Mouse (Mus musculus) kidney, embryonic 14.5 days (tissue): ENCODE results near the gene Gm29776. TPM values are rescaled to one million over a fixed set of nuclear protein-coding genes. Genes with fewer than 3 reads are reported as not detected.

Source experiments
- ATAC-seq: fragments of 200-750 bp; cut with Nextera tagmentation; 2 replicates; pipeline ENCODE4 v1.8.0; 2017; ENCODE audit warnings: moderate number of reproducible peaks, mild to moderate bottlenecking, moderate TSS enrichment, moderate library complexity; ENCODE audit not compliant: low FRiP score, low TSS enrichment
- H3K27ac ChIP-seq: fragments of 300-500 bp; sonication (generic); 2 replicates; pipeline ENCODE4 v1.5.1; 2014; ENCODE audit warnings: low read depth, mild to moderate bottlenecking, low read length, moderate library complexity, mixed read lengths
- H3K27me3 ChIP-seq: fragments of 300-500 bp; sonication (generic); 2 replicates; pipeline ENCODE4 v1.6.1; 2014; ENCODE audit warnings: mild to moderate bottlenecking, low read length; ENCODE audit not compliant: control insufficient read depth, insufficient read depth
- H3K36me3 ChIP-seq: fragments of 300-500 bp; sonication (generic); 2 replicates; pipeline ENCODE4 v1.6.1; 2014; ENCODE audit warnings: low read length, mixed read lengths; ENCODE audit not compliant: control insufficient read depth, insufficient read depth
- H3K4me1 ChIP-seq: fragments of 300-500 bp; sonication (generic); 2 replicates; pipeline ENCODE4 v1.6.1; 2014; ENCODE audit warnings: low read length, mixed read lengths; ENCODE audit not compliant: control insufficient read depth, insufficient read depth
- H3K4me2 ChIP-seq: fragments of 300-500 bp; sonication (generic); replicated peaks from 2 replicates; pipeline ENCODE4 v1.6.1; 2014; ENCODE audit warnings: low read depth, mild to moderate bottlenecking, low read length
- H3K4me3 ChIP-seq: fragments of 300-500 bp; sonication (generic); 2 replicates; pipeline ENCODE4 v1.5.1; 2014; ENCODE audit warnings: mild to moderate bottlenecking, low read length
- H3K9ac ChIP-seq: fragments of 300-500 bp; sonication (generic); 2 replicates; pipeline ENCODE4 v1.6.1; 2014; ENCODE audit warnings: low read depth, mild to moderate bottlenecking, low read length, moderate library complexity
- H3K9me3 ChIP-seq: fragments of 300-500 bp; sonication (generic); 2 replicates; pipeline ENCODE4 v1.6.1; 2016; ENCODE audit warnings: low read length; ENCODE audit not compliant: control insufficient read depth
- WGBS: fragments of 180-500 bp; shearing (Covaris S2); extraction: QIAGEN DNeasy Blood & Tissue Kit; methylation state at CpG from one replicate; pipeline ENCODE4 v1.1.7; 2014; 5-methylcytosine and 5-hydroxymethylcytosine counted together
- polyA plus RNA-seq: library from polyadenylated mRNA; unstranded; fragments of >200 nt; fragmentation: Nextera tagmentation; extraction: Ambion mirVana; gene quantifications from 2 replicates; pipeline ENCODE4 v1.2.1, GENCODE M21; 2014

Gm29776 gene
- polyA plus RNA-seq, 1 experiment from 2014 or later = 0.08 TPM

DNA sequence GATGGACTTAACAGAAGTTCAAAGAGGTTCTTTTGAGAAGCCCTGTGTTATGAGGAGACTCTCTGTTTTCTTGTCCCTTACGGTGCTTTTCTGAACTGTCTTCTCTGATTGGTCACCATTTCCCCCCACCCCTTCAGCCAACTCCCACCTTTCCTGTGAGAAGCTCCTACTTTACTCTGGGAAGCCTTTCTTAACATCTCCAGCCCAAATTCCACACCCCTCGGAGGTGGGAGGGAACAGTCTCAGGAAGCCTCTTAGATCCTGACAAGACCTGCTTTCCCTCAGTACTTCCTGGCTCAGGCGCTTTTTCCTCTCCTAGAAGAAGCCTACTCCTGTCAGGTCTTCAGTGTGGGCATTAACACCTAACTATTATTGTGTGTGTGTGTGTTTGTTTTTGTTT, 953 bp upstream of the Gm29776 start:
- Histone ChIP-seq H3K9ac (no peak overlapping the region), H3K4me1 (no peaks in the 10 kb centered on the region), H3K4me2 (no peak overlapping the region), H3K27ac (no peak overlapping the region), H3K4me3 (no peak overlapping the region), H3K27me3 (no peaks in the 10 kb centered on the region), H3K9me3 (no peaks in the 10 kb centered on the region), H3K36me3 (no peaks in the 10 kb centered on the region)
- ATAC-seq = no peak
- WGBS = 34% methylated on average over 3 of the region's 3 CpGs

DNA sequence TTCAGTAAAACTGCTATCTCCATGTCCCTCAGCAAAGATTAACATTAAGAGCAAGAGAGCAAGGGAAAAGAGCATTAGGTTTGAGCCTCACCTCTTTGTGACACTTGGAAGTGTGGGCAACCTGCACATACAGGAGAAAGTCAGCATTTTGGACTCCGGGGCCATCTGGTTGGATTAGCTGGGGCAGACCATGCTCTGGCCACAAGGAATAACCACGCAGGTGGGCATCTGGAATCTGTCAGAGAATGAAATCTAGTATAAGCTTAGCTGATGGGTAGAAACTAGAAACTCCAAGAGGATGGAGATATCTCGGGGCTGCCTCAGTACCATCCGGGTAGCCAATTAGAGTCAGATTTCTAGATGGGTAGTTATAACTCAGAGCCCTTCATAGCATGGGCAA, 1.9 kb downstream of the Gm29776 start:
- Histone ChIP-seq H3K36me3 (peaks cover 16% of the 10 kb centered on the region), H3K4me1 (no peaks in the 10 kb centered on the region), H3K27ac (no peak overlapping the region), H3K9ac (no peak overlapping the region), H3K4me3 (no peak overlapping the region), H3K4me2 (no peak overlapping the region), H3K9me3 (no peaks in the 10 kb centered on the region), H3K27me3 (no peaks in the 10 kb centered on the region)
- no peak for ATAC-seq
- WGBS = 95% methylated on average over 4 of the region's 4 CpGs

DNA sequence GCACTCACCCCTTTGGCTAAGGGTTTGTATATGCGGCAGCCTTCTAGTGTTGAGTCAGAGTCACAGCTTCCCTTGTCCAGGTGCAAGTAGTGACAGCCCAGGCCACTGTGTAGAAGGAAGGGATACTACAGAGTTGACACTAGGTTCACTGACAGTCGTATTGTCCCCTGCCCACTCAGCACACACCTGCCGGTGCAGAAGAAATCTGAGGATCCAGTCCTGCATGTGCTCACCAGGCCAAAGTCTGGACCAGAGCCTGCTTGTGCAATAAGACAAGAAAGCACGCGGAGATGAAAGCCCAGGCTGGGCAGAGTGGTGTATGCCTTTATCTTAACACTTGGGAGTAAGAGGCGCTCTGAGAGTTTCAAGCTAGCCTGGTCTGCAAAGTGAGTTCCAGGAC, 3.6 kb downstream of the Gm29776 start:
- H3K4me2 ChIP-seq = no peak overlapping the region
- no peak overlapping the region for H3K27ac ChIP-seq
- H3K9ac ChIP-seq = no peak overlapping the region
- H3K27me3 ChIP-seq = no peaks in the 10 kb centered on the region
- no peak overlapping the region for H3K4me3 ChIP-seq
- no peaks in the 10 kb centered on the region for H3K4me1 ChIP-seq
- ATAC-seq = no peak
- peaks cover 27% of the 10 kb centered on the region for H3K36me3 ChIP-seq
- 81% methylated on average over 6 of the region's 6 CpGs for WGBS
- H3K9me3 ChIP-seq = no peaks in the 10 kb centered on the region

DNA sequence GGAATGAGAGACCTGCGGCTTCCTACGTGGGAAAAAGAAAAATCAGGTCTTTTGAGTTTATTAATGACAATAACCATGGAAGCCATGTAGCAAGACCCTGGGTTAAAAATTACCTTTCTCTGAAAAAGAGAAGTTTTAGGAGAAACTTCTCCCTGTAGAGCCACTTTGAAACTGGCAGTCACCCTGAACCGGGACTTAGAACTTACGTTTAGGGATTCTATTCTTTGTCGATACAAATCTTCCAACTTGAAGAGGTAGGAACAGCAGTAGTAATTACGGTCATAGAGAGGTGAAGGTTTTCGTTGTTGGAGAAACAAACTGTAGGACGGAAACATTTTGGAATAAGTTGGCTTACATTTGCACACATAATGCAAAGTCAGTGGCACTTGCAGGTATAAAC, 11.4 kb downstream of the Gm29776 start:
- no peak for ATAC-seq
- Histone ChIP-seq H3K4me2 (peak overlapping the region; percentile 65), H3K27me3 (no peaks in the 10 kb centered on the region), H3K36me3 (peaks cover 30% of the 10 kb centered on the region), H3K9me3 (no peaks in the 10 kb centered on the region), H3K4me3 (peak overlapping the region; percentile 93), H3K9ac (peak overlapping the region; percentile 95), H3K4me1 (peaks cover 23% of the 10 kb centered on the region; the same call in 1 of the 2 replicates), H3K27ac (peak overlapping the region; percentile 97; the same call in 1 of the 2 replicates)
- WGBS = 4% methylated on average over 8 of the region's 8 CpGs

DNA sequence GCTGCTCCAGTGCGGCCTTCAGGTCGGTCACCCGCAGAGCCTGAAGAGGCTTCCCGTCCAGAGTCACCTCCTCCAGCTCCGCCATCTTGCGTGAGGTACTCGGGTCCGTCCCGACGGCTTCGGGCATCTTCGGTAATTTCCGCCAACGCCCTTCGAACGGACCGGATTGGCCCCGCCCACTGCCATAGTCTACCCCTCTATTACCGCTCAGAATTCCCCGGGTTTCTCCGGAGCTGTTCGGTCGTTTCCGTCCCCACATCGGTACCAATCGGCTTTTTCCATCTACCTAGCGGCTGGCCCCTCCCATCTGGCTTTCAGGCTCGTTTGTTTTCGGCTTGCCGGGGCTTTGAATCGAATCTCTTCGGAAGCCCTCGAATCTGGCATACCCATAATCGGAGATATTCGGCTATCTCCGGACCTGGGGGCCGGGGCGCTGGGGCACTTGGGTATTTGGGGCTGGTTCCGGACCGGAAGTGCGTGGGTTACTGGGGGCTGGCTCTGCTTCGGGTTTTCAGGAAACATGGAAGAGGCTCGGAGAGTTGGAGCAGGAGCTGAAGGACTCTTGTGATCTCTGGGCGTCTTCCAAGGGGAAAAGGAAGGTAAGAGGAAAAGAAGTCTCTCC, 12.0 kb downstream of the Gm29776 start, which contains the start of gene Acin1:
Gene Acin1 (minus strand): TSS at position 410 of the 622 bp plus-strand sequence.
- no peaks in the 10 kb centered on the region for H3K27me3 ChIP-seq
- peak within 1 kb of the TSS; percentile 93 for H3K4me3 ChIP-seq
- H3K36me3 ChIP-seq = peaks cover 35% of the 10 kb centered on the region
- H3K4me1 ChIP-seq = peaks cover 23% of the 10 kb centered on the region; the same call in 1 of the 2 replicates
- under 1% methylated on average over 44 of the region's 44 CpGs for WGBS
- H3K9me3 ChIP-seq = no peaks in the 10 kb centered on the region
- ATAC-seq = peak; percentile 98
- H3K4me2 ChIP-seq = peak within 1 kb of the TSS; percentile 67
- H3K27ac ChIP-seq = peak within 1 kb of the TSS; percentile 97
- H3K9ac ChIP-seq = peak within 1 kb of the TSS; percentile 95

DNA sequence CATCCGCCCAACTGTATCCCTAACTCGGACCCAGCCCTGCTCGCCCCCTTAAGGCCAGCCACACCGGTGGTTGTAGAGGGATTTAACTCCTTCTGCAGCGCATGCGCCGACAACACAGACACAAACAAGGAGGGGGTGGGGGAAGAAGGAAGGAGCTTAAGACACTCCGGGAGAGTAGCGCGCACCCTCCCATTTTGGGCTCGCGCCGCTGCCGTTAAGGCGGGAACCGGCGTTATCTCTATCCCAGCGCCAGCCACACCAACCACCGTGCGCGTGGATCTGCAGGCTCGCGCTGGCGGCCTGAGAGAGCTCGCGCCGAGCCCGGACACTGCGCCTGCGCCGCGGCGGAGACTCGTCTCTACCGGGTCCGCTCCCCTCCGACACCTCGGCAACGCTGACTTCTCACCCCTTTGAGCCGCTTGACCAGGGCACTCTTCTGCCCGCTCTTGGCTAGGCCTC, 12.5 kb downstream of the Gm29776 start, which contains the start of gene 1700123O20Rik:
Gene 1700123O20Rik (plus strand): TSS at position 154 of the 459 bp plus-strand sequence.
- peak; percentile 85 for ATAC-seq
- Histone ChIP-seq H3K9me3 (no peaks in the 10 kb centered on the region), H3K27ac (peak within 1 kb of the TSS; percentile 97), H3K4me3 (peak within 1 kb of the TSS; percentile 93), H3K4me1 (peaks cover 23% of the 10 kb centered on the region; the same call in 1 of the 2 replicates), H3K36me3 (peaks cover 36% of the 10 kb centered on the region), H3K27me3 (no peaks in the 10 kb centered on the region), H3K9ac (peak within 1 kb of the TSS; percentile 95), H3K4me2 (peak within 1 kb of the TSS; percentile 67)
- under 1% methylated on average over 41 of the region's 41 CpGs for WGBS

DNA sequence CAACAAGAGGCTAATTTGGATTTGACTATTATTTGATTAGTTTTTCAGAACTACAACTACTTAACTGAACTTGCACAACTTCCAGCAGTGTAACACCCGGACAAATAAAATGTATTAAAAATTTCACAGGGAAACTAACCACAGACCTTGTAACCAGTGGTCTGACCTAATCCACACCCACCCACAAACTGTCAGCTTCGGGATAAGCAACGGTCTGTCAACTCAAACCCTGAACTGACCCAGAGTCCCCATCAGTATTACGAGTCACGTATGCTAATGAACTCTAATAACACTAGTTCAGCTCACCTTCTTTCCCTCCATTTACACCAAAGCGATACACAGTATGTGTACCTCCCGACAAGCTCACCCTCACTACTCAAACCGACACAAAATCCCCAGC, 13.2 kb downstream of the Gm29776 start:
- Histone ChIP-seq H3K9me3 (no peaks in the 10 kb centered on the region), H3K9ac (peak overlapping the region; percentile 95), H3K27ac (no peak overlapping the region), H3K27me3 (no peaks in the 10 kb centered on the region), H3K4me2 (peak overlapping the region; percentile 67), H3K36me3 (peaks cover 34% of the 10 kb centered on the region), H3K4me1 (peaks cover 23% of the 10 kb centered on the region; the same call in 1 of the 2 replicates), H3K4me3 (peak overlapping the region; percentile 93)
- ATAC-seq = no peak
- WGBS = 8% methylated on average over 8 of the region's 8 CpGs

DNA sequence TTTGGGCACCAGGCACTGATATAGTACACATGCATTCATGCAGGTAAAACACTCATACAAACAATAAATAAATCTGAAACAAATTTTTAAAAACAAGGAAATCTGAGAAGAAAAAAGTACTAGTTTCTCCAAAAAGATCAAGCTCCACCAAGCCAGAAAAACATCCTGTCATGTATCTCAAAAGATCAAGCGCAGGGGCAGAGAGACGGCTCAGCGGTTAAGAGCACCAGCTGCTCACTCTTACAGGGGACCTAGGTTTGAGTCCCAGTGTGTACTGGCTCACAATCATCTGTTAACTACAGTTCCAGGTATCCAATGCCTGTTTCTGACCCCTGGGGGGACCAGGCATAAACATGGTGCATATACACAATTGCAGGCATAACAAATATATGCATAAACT, 16.2 kb downstream of the Gm29776 start:
- Histone ChIP-seq H3K27me3 (no peaks in the 10 kb centered on the region), H3K27ac (no peak overlapping the region), H3K9ac (no peak overlapping the region), H3K9me3 (no peaks in the 10 kb centered on the region), H3K4me1 (peaks cover 11% of the 10 kb centered on the region; the same call in 1 of the 2 replicates), H3K4me3 (no peak overlapping the region), H3K4me2 (no peak overlapping the region), H3K36me3 (peaks cover 41% of the 10 kb centered on the region)
- ATAC-seq = no peak
- WGBS = 90% methylated on average over 3 of the region's 3 CpGs

DNA sequence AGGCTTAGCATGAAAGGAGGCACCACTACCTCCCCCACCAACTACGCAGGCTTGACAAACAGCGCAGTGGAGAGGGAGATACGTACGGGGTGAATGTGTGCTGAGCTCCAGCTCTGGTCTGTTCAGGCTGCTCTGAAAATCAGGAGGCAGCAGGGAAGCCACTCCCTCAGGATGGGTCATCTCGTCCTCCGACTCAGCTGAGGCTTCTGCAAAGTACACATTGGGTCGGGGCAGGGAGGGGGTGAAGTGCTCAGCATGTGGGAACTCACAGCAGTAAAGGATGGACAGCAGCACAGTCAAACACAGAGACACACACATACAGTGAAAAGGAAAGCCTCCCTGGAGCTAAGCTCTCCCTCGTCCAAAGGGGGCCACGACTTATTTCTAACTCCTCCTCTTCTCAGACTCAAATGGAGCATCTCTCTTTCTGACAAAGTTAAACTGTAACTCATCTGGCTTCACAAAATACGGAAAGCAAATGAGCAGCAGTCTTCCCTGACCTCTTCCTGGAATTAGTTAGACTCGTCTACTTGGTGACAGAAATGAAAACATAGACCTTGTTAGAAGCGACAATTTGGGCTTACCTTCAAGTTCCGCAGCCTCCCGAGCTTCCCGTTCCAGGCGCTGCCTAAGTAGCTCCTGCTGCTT, 19.9 kb downstream of the Gm29776 start:
- 87% methylated on average over 16 of the region's 16 CpGs for WGBS
- H3K4me3 ChIP-seq = no peak overlapping the region
- H3K27me3 ChIP-seq = no peaks in the 10 kb centered on the region
- no peaks in the 10 kb centered on the region for H3K9me3 ChIP-seq
- no peak overlapping the region for H3K4me2 ChIP-seq
- peaks cover 65% of the 10 kb centered on the region for H3K36me3 ChIP-seq
- H3K27ac ChIP-seq = no peak overlapping the region
- no peaks in the 10 kb centered on the region for H3K4me1 ChIP-seq
- H3K9ac ChIP-seq = no peak overlapping the region
- ATAC-seq = no peak
